Mouse (Mus musculus): ENCODE measurements around the gene Sohlh2. TPM values are rescaled to one million over a fixed set of nuclear protein-coding genes. Genes with fewer than 3 reads are reported as not detected.
"Not testable (repeated sequence)": the region's sequence is repeated elsewhere in the genome, so short reads cannot be mapped to it uniquely, and the experiment has no call there.

Gene Sohlh2
- polyA plus RNA-seq, 1 experiment from 2014 or later = not detected

DNA sequence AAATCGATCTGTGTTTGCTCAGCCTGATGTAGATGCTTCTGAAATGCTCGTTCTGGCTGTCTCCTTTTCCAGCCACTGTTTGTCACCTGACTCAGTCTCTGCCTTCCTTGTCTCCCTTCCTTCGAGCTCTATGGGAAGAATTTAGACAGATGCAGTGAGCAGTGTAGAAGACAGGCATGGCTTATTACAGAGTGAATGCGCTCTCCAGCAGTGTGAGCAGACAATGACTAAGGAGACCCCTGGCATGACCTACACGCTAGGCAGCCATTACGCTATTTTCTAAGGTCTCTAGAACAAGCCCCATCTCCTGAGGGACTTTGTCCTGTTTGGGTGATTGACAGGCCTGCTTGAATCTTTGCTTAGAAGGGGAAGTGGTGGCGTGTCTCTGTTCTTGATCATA lies 20.7 kb upstream of the Sohlh2 start:
- no peak overlapping the region for H3K4me3 ChIP-seq (replicated peaks)
- H3K4me1 ChIP-seq = 0 out of 2 replicates have a peak, but pooled peaks cover 5% of the 10 kb centered on the region
- H3K36me3 ChIP-seq (replicated peaks) = no peaks in the 10 kb centered on the region
- H3K9me3 ChIP-seq = no peaks in the 10 kb centered on the region
- WGBS = 53% methylated on average over 7 of the region's 7 CpGs
- no peak overlapping the region for H3K27ac ChIP-seq
- H3K4me2 ChIP-seq = no peak overlapping the region
- no peak overlapping the region for H3K9ac ChIP-seq
- no peak for ATAC-seq (ENCODE audit: low FRiP score)
- no peaks in the 10 kb centered on the region for H3K27me3 ChIP-seq

DNA sequence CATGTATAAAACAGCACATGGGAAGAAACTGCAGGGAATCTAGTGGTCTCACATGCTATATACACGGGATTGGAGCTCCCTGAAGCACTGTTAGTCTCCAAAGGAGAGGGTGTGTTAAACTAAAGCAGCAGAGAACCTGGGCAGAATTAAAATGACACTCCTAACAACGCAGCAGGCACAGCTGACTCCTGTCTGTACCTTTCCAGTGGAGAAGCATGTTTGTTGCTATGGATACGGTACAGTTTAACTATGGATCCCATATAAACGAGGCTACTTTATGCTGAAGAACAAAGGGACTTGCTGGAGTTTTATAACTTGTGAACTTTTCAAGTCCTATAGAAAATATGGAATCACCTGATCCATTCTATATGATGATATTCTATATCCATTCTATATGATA lies 18.3 kb upstream of the Sohlh2 start:
- 70% methylated on average over 4 of the region's 4 CpGs for WGBS
- H3K27me3 ChIP-seq = no peaks in the 10 kb centered on the region
- no peak overlapping the region for H3K27ac ChIP-seq
- H3K4me2 ChIP-seq = no peak overlapping the region
- no peak for ATAC-seq (ENCODE audit: low FRiP score)
- no peak overlapping the region for H3K4me3 ChIP-seq (replicated peaks)
- no peaks in the 10 kb centered on the region for H3K36me3 ChIP-seq (replicated peaks)
- H3K9me3 ChIP-seq = no peaks in the 10 kb centered on the region
- no peaks in the 10 kb centered on the region for H3K4me1 ChIP-seq
- H3K9ac ChIP-seq = no peak overlapping the region

DNA sequence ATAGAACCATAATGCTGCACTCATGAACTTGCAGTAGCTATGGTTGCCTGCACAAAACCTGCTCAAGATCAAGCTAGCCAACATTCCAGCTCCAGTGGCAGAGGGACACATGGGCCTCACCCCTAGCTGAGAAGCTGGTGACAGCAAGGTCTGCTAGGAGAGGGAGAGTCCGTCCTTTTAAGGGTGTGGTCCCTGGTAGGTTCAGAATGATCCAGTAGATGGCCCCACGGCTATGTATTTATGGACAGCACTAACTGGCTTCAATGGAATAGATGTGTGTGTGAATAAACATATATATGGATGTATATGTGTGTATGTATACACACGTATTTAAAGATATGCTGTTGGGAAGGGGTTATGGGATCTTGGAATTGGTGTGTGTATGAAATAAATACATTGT lies 9.3 kb upstream of the Sohlh2 start:
- Histone ChIP-seq H3K9ac (no peak overlapping the region), H3K4me3 (replicated peaks) (no peak overlapping the region), H3K27ac (no peak overlapping the region), H3K36me3 (replicated peaks) (no peaks in the 10 kb centered on the region), H3K4me1 (no peaks in the 10 kb centered on the region), H3K9me3 (no peaks in the 10 kb centered on the region), H3K27me3 (no peaks in the 10 kb centered on the region), H3K4me2 (no peak overlapping the region)
- ATAC-seq (ENCODE audit: low FRiP score) = no peak
- WGBS = 83% methylated on average over 3 of the region's 3 CpGs

DNA sequence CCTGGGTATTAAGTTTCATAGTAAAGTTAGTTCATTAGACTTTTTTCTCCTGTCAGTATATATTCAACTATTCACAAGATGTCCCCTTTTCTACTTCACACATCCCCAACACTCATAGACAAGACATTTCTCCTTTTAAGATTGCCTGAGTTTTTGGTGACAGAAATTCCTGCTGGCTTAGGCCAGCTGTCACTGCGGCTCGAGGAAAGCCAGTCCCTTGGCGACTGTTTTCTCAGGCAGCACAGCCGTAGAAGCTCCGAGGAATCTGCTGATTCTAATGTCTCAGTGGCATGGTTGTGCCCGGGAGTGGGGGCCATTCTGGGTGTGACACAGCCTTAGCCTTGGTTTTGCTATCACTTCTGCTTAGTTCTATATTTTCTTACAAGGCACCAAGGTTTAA lies 4.6 kb upstream of the Sohlh2 start:
- H3K4me3 ChIP-seq (replicated peaks) = no peak overlapping the region
- 77% methylated on average over 6 of the region's 6 CpGs for WGBS
- H3K27me3 ChIP-seq = no peaks in the 10 kb centered on the region
- ATAC-seq (ENCODE audit: low FRiP score) = no peak
- no peak overlapping the region for H3K9ac ChIP-seq
- H3K27ac ChIP-seq = no peak overlapping the region
- H3K9me3 ChIP-seq = no peaks in the 10 kb centered on the region
- H3K36me3 ChIP-seq (replicated peaks) = no peaks in the 10 kb centered on the region
- no peak overlapping the region for H3K4me2 ChIP-seq
- no peaks in the 10 kb centered on the region; the same call in 1 of the 2 replicates for H3K4me1 ChIP-seq

DNA sequence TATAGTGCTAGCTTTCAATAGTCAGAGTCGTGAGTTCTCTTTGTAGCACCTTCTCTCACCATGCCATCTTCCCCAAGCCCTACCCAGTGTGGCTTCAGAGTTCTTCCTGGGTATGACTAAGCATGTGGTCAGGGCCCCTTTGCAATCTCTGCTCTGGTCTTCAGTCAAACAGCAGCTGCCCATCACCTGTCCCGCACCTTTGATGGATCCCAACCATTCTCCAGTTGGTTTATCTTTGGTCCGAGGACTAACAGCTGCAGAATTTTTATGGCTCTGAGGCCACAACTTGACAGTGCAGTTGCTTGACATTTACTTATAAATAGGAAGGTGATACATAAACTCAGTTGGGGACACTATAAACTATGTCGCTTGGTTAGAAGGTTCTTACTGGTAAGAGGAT lies 9.8 kb downstream of the Sohlh2 start:
- Histone ChIP-seq H3K4me3 (replicated peaks) (no peak overlapping the region), H3K9ac (no peak overlapping the region), H3K27me3 (no peaks in the 10 kb centered on the region), H3K36me3 (replicated peaks) (no peaks in the 10 kb centered on the region), H3K4me1 (0 out of 2 replicates have a peak, but pooled peaks cover 2% of the 10 kb centered on the region), H3K9me3 (no peaks in the 10 kb centered on the region), H3K27ac (no peak overlapping the region), H3K4me2 (no peak overlapping the region)
- WGBS = 91% methylated on average over 4 of the region's 4 CpGs
- no peak for ATAC-seq (ENCODE audit: low FRiP score)

DNA sequence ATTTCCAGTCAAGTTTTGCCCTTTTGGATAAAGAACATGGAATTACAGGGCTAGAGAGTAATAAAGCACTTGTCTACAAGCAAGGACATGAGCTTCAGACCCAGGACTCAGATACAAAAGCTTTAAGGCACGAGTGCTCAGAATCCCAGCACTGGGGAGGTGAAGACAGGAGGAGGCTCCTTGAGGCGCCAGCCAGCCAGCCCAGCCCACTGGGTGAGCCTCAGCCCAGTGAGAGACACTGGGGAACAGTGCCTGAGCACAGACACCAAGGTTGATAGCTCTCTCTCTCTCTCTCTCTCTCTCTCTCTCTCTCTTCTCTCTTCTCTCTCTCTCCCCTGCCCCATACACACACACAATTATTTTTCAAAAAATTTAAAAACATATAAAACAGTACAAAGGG lies 11.5 kb downstream of the Sohlh2 start:
- Histone ChIP-seq H3K4me1 (0 out of 2 replicates have a peak, but pooled peaks cover 2% of the 10 kb centered on the region), H3K36me3 (replicated peaks) (no peaks in the 10 kb centered on the region), H3K27ac (no peak overlapping the region), H3K4me2 (no peak overlapping the region), H3K9ac (no peak overlapping the region), H3K27me3 (no peaks in the 10 kb centered on the region), H3K4me3 (replicated peaks) (no peak overlapping the region), H3K9me3 (no peaks in the 10 kb centered on the region)
- no peak for ATAC-seq (ENCODE audit: low FRiP score)
- 61% methylated on average over 2 of the region's 2 CpGs for WGBS

DNA sequence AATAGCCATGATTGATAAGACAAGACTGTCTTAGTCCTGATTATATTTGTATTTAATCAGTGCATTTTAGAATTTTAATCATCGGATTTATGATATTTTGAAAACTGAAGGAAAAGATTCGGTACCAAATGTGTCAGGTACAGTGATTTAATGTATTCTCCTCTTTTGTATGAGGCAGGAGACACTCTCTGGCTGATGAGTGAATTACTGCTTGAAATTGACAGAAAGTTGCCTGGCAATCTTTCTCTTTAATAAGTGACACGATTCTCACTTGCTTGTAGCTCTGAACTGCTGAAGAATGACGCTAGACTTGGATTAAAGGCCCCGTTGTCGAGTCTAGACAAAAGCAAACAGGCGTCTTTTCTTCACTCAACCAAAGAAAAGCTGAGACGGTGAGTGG lies 13.0 kb downstream of the Sohlh2 start:
- Histone ChIP-seq H3K9ac (no peak overlapping the region), H3K36me3 (replicated peaks) (no peaks in the 10 kb centered on the region), H3K27me3 (no peaks in the 10 kb centered on the region), H3K9me3 (no peaks in the 10 kb centered on the region), H3K27ac (no peak overlapping the region), H3K4me3 (replicated peaks) (no peak overlapping the region), H3K4me1 (0 out of 2 replicates have a peak, but pooled peaks cover 2% of the 10 kb centered on the region), H3K4me2 (no peak overlapping the region)
- no peak for ATAC-seq (ENCODE audit: low FRiP score)
- WGBS = 49% methylated on average over 8 of the region's 8 CpGs

DNA sequence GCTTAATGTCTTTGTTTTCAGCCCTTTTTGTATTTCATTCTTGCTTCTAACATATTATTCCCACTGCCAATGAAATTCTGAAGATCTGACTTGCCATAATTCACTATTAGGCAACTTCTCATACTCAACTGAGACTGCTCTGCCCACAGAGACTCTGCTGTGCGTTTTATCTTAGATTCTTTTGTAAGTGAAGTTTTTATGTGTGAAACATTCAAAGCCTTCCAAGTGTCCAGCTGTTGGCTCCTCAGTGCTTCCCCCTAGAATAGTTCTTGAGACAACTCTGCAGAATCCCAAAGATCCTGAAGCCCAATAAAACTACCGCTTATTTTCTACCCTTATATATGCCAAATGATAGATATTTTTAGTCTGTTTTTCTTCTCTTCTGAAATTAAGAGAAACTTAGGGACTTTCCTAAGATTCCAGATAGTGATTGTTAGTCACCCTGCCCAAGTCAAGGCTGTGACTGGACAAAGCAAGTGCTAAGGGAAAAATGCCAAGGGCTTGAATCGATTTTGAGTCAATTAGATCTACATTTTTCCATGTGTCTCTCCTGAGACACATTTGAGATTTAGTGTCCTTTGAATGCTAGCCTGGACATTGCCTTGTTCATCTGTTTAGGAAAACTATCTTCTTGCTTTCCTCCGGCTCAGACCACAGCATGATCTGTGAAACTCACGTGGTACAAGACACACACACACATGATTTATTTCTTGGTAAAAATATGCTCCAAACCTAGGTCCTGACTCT lies 13.9 kb downstream of the Sohlh2 start:
- H3K36me3 ChIP-seq (replicated peaks) = no peaks in the 10 kb centered on the region
- 88% methylated on average over 5 of the region's 5 CpGs for WGBS
- no peaks in the 10 kb centered on the region for H3K9me3 ChIP-seq
- no peaks in the 10 kb centered on the region for H3K27me3 ChIP-seq
- no peak overlapping the region for H3K27ac ChIP-seq
- no peak overlapping the region for H3K4me2 ChIP-seq
- H3K4me3 ChIP-seq (replicated peaks) = no peak overlapping the region
- ATAC-seq (ENCODE audit: low FRiP score) = no peak
- 0 out of 2 replicates have a peak, but pooled peaks cover 2% of the 10 kb centered on the region for H3K4me1 ChIP-seq
- no peak overlapping the region for H3K9ac ChIP-seq

DNA sequence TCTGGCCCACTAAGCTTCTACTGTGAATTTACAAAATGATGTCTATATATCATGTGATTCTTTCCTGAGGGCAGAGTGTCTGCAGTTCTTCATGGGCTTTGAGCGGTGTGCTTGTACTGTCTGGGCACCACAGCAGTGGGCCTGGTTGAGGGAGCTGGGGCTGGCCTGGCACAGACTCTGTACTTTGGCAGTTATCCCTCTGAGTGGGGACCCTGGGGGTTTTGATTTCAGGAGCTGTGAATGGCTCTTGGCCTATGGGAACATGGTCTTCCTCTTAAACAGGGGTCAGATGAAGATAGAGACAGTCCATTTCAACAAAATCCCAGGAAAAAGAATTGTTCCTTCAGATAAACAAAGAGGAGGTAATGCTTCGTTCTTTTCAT lies 14.5 kb downstream of the Sohlh2 start:
- Histone ChIP-seq H3K4me1 (0 out of 2 replicates have a peak, but pooled peaks cover 2% of the 10 kb centered on the region), H3K27ac (no peak overlapping the region), H3K4me3 (replicated peaks) (no peak overlapping the region), H3K9me3 (no peaks in the 10 kb centered on the region), H3K27me3 (no peaks in the 10 kb centered on the region), H3K4me2 (no peak overlapping the region), H3K9ac (no peak overlapping the region), H3K36me3 (replicated peaks) (no peaks in the 10 kb centered on the region)
- ATAC-seq (ENCODE audit: low FRiP score) = no peak
- WGBS = 93% methylated on average over 2 of the region's 2 CpGs

DNA sequence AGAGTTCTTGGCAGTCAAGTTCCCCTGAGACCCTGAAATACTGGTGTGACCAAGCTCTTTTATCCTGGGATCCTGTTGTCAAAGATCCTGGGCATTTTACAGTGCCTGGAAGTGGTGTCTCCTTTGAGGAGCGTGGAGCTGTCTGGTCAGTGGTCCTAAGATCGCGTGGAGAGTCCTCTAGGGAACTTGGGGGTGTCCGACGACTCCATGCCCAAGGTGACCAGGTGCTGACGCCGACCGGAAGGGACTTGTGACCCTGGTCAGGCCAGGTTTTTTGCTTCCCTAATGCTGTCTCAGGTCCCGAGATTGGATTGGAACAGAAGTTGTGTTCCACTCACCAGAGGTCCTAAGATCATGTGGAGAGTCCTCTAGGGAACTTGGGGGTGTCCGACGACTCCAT lies 21.8 kb downstream of the Sohlh2 start:
- not testable (repeated sequence) for H3K27ac ChIP-seq; H3K4me2 ChIP-seq; ATAC-seq (ENCODE audit: low FRiP score); H3K36me3 ChIP-seq (replicated peaks); H3K9ac ChIP-seq; H3K9me3 ChIP-seq; H3K4me1 ChIP-seq; H3K4me3 ChIP-seq (replicated peaks); H3K27me3 ChIP-seq
- whole genome bisulfite sequencing = 89% methylated on average over 11 of the region's 11 CpGs

DNA sequence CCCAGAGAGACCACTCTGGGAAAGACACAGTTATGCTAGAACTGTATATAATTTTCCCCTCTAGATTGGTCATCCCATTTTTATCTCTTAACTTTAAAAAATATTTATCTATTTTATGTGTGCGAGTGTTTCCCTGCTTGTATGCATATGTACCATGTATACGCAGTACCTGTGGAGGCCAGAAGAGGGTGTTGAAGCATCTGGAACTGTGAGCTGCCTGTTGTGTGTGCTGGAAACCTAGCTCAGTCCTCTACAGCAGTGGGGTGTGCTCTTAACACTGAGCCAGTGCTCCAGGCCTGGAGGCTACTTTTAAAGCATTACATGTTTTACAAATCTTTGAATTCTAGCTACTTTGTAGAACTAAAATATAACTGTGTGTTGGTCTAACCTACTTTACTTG lies 24.6 kb downstream of the Sohlh2 start:
- Histone ChIP-seq H3K4me1 (no peaks in the 10 kb centered on the region), H3K9me3 (0 out of 2 replicates have a peak, but pooled peaks cover 2% of the 10 kb centered on the region), H3K9ac (no peak overlapping the region), H3K36me3 (replicated peaks) (no peaks in the 10 kb centered on the region), H3K4me3 (replicated peaks) (no peak overlapping the region), H3K27ac (no peak overlapping the region), H3K27me3 (no peaks in the 10 kb centered on the region), H3K4me2 (no peak overlapping the region)
- WGBS = 97% methylated on average over 2 of the region's 2 CpGs
- ATAC-seq (ENCODE audit: low FRiP score) = no peak

DNA sequence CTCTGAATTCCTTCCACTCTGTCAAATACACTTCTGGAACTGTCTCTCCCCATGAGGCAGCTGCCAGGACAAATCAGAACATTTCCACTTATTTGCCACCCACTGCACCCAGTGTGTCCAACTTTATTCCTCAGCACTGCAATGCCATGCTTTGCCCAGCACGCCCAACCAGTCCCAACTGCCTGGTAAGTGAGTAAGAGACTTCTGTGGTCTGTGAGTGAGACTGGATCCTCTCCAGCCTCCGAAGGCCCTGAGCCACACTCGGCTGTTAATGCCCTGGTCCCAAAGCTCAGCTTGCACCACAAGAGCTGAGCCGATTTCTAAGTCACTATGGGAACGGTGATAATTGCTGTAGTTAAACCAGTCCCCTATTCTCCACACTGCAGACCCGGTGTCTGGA lies 25.8 kb downstream of the Sohlh2 start:
- 71% methylated on average over 6 of the region's 6 CpGs for WGBS
- ATAC-seq (ENCODE audit: low FRiP score) = no peak
- Histone ChIP-seq H3K27me3 (no peaks in the 10 kb centered on the region), H3K9ac (no peak overlapping the region), H3K27ac (no peak overlapping the region), H3K4me1 (peaks cover 4% of the 10 kb centered on the region), H3K4me2 (no peak overlapping the region), H3K9me3 (0 out of 2 replicates have a peak, but pooled peaks cover 2% of the 10 kb centered on the region), H3K4me3 (replicated peaks) (no peak overlapping the region), H3K36me3 (replicated peaks) (no peaks in the 10 kb centered on the region)

DNA sequence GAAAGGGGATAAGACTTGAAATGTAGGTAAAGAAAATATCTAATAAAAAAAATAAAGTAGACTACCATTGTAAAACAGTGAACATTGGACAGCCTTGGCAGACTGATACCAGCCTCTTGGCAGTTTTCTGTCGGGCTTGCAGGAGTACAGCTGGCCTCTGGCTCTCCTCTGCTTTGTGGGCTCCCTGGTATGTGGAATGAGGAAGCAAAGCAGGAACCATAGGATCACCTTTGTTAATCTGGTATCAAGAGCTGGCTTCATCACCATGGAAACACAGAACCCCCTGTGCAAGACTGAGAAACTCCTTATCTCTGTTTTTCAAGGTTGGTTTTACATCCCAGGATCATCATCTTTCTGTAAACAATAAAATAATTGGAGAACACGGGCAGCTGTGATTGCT lies 30.4 kb downstream of the Sohlh2 start:
- Histone ChIP-seq H3K4me1 (peaks cover 11% of the 10 kb centered on the region), H3K36me3 (replicated peaks) (no peaks in the 10 kb centered on the region), H3K9ac (no peak overlapping the region), H3K4me3 (replicated peaks) (no peak overlapping the region), H3K27me3 (no peaks in the 10 kb centered on the region), H3K9me3 (no peaks in the 10 kb centered on the region), H3K27ac (no peak overlapping the region), H3K4me2 (no peak overlapping the region)
- WGBS = 33% methylated on average over 2 of the region's 2 CpGs
- ATAC-seq (ENCODE audit: low FRiP score) = no peak
